Mouse (Mus musculus) lung, postnatal 0 days (tissue): ENCODE measurements around the gene Slc9a5. TPM values are rescaled to one million over a fixed set of nuclear protein-coding genes. Genes with fewer than 3 reads are reported as not detected.
A peak's percentile ranks its signal among the peaks of the same experiment; 100 is the strongest.

Source experiments
- ATAC-seq: fragments of 200-750 bp; cut with Nextera tagmentation; 2 replicates; pipeline ENCODE4 v1.8.0; 2017; ENCODE audit warnings: moderate library complexity
- DNase-seq: peaks from one replicate; pipeline ENCODE4 v3.0.0-alpha.2; 2016; ENCODE audit warnings: low spot score
- H3K27ac ChIP-seq: fragments of 300-500 bp; sonication (generic); 2 replicates; pipeline ENCODE4 v1.5.1; 2014; ENCODE audit warnings: antibody characterized with exemption, mild to moderate bottlenecking, low read length, mixed read lengths
- H3K27me3 ChIP-seq: fragments of 300-500 bp; sonication (generic); replicated peaks from 2 replicates; pipeline ENCODE4 v1.6.1; 2014; ENCODE audit warnings: low read length, mixed read lengths; ENCODE audit not compliant: insufficient read depth
- H3K36me3 ChIP-seq: fragments of 300-500 bp; sonication (generic); 2 replicates; pipeline ENCODE4 v1.6.1; 2014; ENCODE audit warnings: low read length, mixed read lengths; ENCODE audit not compliant: insufficient read depth
- H3K4me1 ChIP-seq: fragments of 300-500 bp; sonication (generic); 2 replicates; pipeline ENCODE4 v1.6.1; 2014; ENCODE audit warnings: antibody characterized with exemption, low read depth, low read length, mixed read lengths; ENCODE audit not compliant: insufficient read depth
- H3K4me2 ChIP-seq: fragments of 300-500 bp; sonication (generic); replicated peaks from 2 replicates; pipeline ENCODE4 v1.6.1; 2014; ENCODE audit warnings: low read depth, mild to moderate bottlenecking, low read length, moderate library complexity, mixed read lengths
- H3K4me3 ChIP-seq: fragments of 300-500 bp; sonication (generic); 2 replicates; pipeline ENCODE4 v1.5.1; 2014; ENCODE audit warnings: low read depth, low read length
- H3K9ac ChIP-seq: fragments of 300-500 bp; sonication (generic); replicated peaks from 2 replicates; pipeline ENCODE4 v1.6.1; 2014; ENCODE audit warnings: low read depth, mild to moderate bottlenecking
- H3K9me3 ChIP-seq: fragments of 300-500 bp; sonication (generic); 2 replicates; pipeline ENCODE4 v1.6.1; 2016; ENCODE audit warnings: low read length, mixed read lengths
- CTCF ChIP-seq: IDR thresholded peaks from 2 replicates; pipeline ENCODE4 v1.5.1; 2016; ENCODE audit warnings: antibody characterized with exemption, mild to moderate bottlenecking
- EP300 ChIP-seq: IDR thresholded peaks from 2 replicates; pipeline ENCODE4 v1.6.1; 2016; ENCODE audit warnings: antibody characterized with exemption, mild to moderate bottlenecking, control low read depth
- WGBS: fragments of 180-500 bp; shearing (Covaris S2); extraction: QIAGEN DNeasy Blood & Tissue Kit; methylation state at CpG from one replicate; pipeline ENCODE4 v1.1.7; 2014; 5-methylcytosine and 5-hydroxymethylcytosine counted together
- polyA plus RNA-seq: library from polyadenylated mRNA; unstranded; fragments of >200 nt; fragmentation: Nextera tagmentation; extraction: Ambion mirVana; gene quantifications from 2 replicates; pipeline ENCODE4 v1.2.1, GENCODE M21; 2015

The Slc9a5 gene
- polyA plus RNA-seq: 1.7 and 1.9 TPM in 2 replicates

DNA sequence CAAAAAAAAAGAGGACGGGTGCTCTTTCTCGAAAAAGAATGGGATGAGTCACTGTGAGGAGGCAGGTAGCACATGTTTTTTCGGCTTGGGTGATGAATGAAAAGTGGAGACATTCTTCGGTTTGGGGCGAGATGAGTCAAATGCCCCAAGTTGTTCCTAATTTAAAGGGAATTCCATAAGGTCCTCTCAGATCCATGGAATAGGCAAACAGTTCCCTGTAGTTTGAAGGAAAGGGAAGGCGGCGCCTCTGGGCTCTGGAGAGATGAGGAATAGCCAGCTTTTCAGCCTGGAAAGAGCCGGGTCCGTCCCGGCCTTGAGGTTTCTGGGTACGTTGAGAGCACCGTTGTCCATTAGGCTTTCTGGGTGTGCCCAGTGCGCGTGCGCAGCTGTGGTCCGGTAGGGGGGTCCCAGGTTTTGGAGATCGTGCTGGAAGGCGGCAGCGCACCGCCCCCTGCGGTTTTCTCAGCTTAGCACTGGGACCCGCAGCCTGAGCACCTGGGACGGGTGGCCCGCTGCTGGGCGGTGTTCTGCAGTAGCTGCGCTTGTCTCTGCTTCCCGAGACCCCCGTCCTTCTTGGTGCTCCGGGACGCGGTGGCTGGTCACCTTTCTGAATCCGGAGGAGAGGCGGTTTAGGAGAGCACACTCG lies at the start of gene Slc9a5:
Slc9a5 (plus strand) TSS at position 394 of the 646 bp plus-strand sequence.
- Histone ChIP-seq H3K9ac (peak within 1 kb of the TSS; percentile 64), H3K27me3 (no peaks in the 10 kb centered on the region), H3K27ac (peak within 1 kb of the TSS; percentile 87), H3K9me3 (no peaks in the 10 kb centered on the region), H3K36me3 (no peaks in the 10 kb centered on the region), H3K4me1 (peaks cover 14% of the 10 kb centered on the region), H3K4me2 (peak within 1 kb of the TSS; percentile 100), H3K4me3 (peak within 1 kb of the TSS; percentile 57)
- DNase-seq (peak; percentile 57), ATAC-seq (no peak)
- 1% methylated on average over 34 of the region's 34 CpGs for WGBS
- TF ChIP-seq EP300 (no peak), CTCF (peak; percentile 35)

DNA sequence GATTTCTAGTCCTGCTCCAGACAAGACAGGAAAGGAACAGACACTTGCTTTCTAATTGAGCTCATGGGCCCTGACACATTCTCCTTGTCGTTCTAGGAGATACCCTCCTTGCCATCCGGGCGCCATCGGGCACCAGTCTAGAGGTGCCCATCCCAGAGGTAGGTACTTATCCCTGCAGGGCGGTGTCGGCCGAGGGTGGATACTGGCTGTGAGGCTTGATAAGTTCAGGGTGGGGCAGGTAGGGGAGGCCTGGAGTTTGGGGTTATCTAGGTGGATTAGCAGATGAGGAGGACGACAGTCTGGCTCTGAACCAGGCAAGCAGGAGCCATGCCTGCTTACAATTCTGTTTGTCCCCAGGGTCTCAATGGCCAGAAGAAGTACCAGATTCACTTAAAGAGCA lies 48.7 kb upstream of the Slc9a5 start:
- TF ChIP-seq EP300 (no peak), CTCF (no peak)
- WGBS: 81% methylated on average over 8 of the region's 8 CpGs
- ATAC-seq (no peak), DNase-seq (no peak)
- Histone ChIP-seq H3K36me3 (peaks cover 19% of the 10 kb centered on the region), H3K9ac (no peak overlapping the region), H3K27ac (no peak overlapping the region), H3K4me3 (no peak overlapping the region), H3K9me3 (no peaks in the 10 kb centered on the region), H3K4me1 (peaks cover 19% of the 10 kb centered on the region; the same call in 1 of the 2 replicates), H3K4me2 (no peak overlapping the region), H3K27me3 (no peaks in the 10 kb centered on the region)

DNA sequence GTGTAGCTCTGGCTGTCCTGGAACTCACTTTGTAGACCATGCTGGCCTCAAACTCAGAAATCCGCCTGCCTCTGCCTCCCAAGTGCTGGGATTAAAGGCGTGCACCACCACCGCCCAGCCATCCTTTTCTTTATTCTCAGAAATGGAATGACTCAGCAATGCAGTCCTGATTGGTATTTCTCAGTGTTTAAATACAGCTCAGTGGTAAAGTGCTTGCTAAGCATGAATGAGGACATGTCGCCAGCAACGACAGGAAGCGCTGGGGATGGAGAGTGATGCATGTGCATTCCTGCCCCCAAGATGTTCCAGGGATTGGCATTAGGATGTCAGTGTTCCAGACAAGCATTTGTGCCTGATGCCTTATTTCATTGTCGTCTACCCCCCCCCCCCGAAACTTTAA lies 45.2 kb upstream of the Slc9a5 start:
- TF ChIP-seq CTCF (no peak), EP300 (no peak)
- Histone ChIP-seq H3K27me3 (no peaks in the 10 kb centered on the region), H3K9me3 (no peaks in the 10 kb centered on the region), H3K36me3 (peaks cover 29% of the 10 kb centered on the region), H3K27ac (no peak overlapping the region), H3K4me3 (no peak overlapping the region), H3K4me1 (peaks cover 14% of the 10 kb centered on the region; the same call in 1 of the 2 replicates), H3K9ac (no peak overlapping the region), H3K4me2 (no peak overlapping the region)
- 61% methylated on average over 8 of the region's 8 CpGs for WGBS
- no peak for ATAC-seq
- no peak for DNase-seq

DNA sequence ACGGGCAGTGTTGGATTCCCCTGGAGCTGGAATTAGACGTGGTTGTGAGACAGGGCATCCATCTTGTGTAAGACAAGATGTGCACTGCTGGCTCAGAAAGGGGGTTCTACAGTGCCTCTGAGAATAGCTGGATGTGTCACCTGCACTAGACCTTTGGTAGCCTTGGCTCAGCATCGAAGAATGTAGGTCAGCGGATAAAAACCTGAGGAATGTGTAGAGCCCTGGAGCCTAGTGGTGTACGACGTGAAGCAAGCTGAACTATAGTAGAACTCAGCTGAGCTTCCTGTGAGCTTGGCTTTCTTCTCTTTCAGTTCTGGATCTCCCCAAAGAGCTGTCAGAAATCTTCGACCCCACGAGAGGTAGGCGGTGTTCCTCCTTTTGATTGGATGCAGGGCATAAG lies 44.8 kb upstream of the Slc9a5 start:
- Histone ChIP-seq H3K27ac (peak overlapping the region; percentile 71), H3K9ac (no peak overlapping the region), H3K4me3 (no peak overlapping the region), H3K36me3 (peaks cover 34% of the 10 kb centered on the region), H3K4me2 (no peak overlapping the region), H3K4me1 (peaks cover 11% of the 10 kb centered on the region; the same call in 1 of the 2 replicates), H3K9me3 (no peaks in the 10 kb centered on the region), H3K27me3 (no peaks in the 10 kb centered on the region)
- WGBS: 59% methylated on average over 9 of the region's 9 CpGs
- TF ChIP-seq CTCF (no peak), EP300 (peak; percentile 38; the same call in 1 of the 2 replicates)
- peak; percentile 28 for ATAC-seq
- peak; percentile 51 for DNase-seq

DNA sequence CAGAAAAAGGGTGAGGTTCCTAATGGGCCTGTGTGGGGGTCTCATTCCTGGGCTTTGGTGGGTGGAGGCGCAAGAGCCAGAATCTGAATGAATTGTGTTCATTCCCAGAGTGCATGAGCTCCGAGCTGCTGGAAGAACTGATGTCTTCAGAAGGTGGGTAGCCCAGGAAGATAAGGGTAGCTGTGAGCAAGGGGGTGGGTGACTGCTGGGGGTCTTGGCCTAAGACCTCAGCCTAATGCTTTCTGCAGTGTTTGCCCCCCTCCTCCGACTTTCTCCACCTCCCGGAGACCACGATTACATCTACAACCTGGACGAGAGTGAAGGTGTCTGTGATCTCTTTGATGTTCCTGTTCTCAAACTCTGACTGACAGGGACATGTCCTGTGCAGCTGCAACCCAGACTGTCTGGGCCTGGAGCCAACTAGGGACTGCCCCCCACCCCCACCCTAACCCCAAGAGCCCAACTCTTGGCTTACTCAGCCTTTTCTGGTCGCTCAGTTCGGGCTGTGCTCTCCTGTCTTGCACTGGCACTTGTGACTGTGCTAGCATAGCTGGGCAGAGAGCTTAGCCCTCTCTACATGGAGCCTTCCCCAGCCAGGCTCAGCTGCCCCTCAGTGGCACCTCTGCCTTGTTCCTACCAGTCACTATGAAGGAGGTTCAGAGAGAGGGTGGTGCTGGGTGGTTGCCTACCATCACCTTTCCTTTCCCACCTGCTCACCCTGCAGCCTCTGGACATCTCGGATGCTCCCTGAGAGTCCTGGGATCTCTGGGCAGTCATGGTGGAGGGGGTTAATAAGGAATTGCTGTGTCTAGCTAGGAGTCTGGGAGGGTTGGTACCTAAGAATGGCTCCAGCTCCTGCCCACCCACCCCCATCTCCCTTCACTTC lies 44.1 kb upstream of the Slc9a5 start:
- H3K9ac ChIP-seq: no peak overlapping the region
- DNase-seq (peak; percentile 36), ATAC-seq (peak; percentile 8)
- no peak overlapping the region for H3K4me2 ChIP-seq
- WGBS: 42% methylated on average over 9 of the region's 9 CpGs
- no peak for TF ChIP-seq EP300
- no peak for TF ChIP-seq CTCF
- H3K27me3 ChIP-seq: no peaks in the 10 kb centered on the region
- no peak overlapping the region for H3K4me3 ChIP-seq
- no peaks in the 10 kb centered on the region for H3K9me3 ChIP-seq
- peaks cover 38% of the 10 kb centered on the region for H3K36me3 ChIP-seq
- H3K27ac ChIP-seq: peak overlapping the region; percentile 71
- H3K4me1 ChIP-seq: peaks cover 11% of the 10 kb centered on the region; the same call in 1 of the 2 replicates
